Mouse (Mus musculus): ENCODE data around the gene Trim16.

Trim16 gene

GRCm38 (mm10) chr11:62820059-62820541, at the start of gene Trim16:
Gene Trim16 (plus strand): TSS chr11:62820231.
- DNase-seq: peak; percentile 37 to 41

- DNase-seq: no peak
These were observed 43.5 kb upstream of the Trim16 start for GRCm38 (mm10) chr11:62776510-62776909.

GRCm38 (mm10) chr11:62788935-62789616, 31.0 kb upstream of the Trim16 start, which contains the start of gene Zfp286:
Gene Zfp286 (minus strand): TSS chr11:62789462.
- DNase-seq: peak; percentile 82 to 87

GRCm38 (mm10) chr11:62789617-62789936, 30.5 kb upstream of the Trim16 start:
- no peak for DNase-seq

- no peak for DNase-seq
These were observed 15.9 kb upstream of the Trim16 start for GRCm38 (mm10) chr11:62804119-62804518.

- DNase-seq: no peak
These were observed 12.1 kb upstream of the Trim16 start for GRCm38 (mm10) chr11:62807965-62808364.

GRCm38 (mm10) chr11:62809201-62809600, 10.8 kb upstream of the Trim16 start:
- DNase-seq: no peak

GRCm38 (mm10) chr11:62812268-62812667, 7.8 kb upstream of the Trim16 start:
- no peak for DNase-seq

GRCm38 (mm10) chr11:62813497-62813896, 6.5 kb upstream of the Trim16 start:
- DNase-seq: no peak

GRCm38 (mm10) chr11:62813970-62814624, 5.9 kb upstream of the Trim16 start:
- DNase-seq: no peak

GRCm38 (mm10) chr11:62814625-62815024, 5.4 kb upstream of the Trim16 start:
- peak; percentile 8 to 13 for DNase-seq

GRCm38 (mm10) chr11:62815438-62815837, 4.6 kb upstream of the Trim16 start:
- no peak for DNase-seq

- no peak for DNase-seq
These were observed 3.4 kb upstream of the Trim16 start for GRCm38 (mm10) chr11:62816591-62816990.

GRCm38 (mm10) chr11:62819059-62819686, 858 bp upstream of the Trim16 start:
- no peak for DNase-seq

- peak; percentile 5 to 15 for DNase-seq
These were observed 818 bp downstream of the Trim16 start for GRCm38 (mm10) chr11:62820661-62821437.

- DNase-seq: no peak
These were observed 1.9 kb downstream of the Trim16 start for GRCm38 (mm10) chr11:62821893-62822292.

GRCm38 (mm10) chr11:62824211-62824610, 4.2 kb downstream of the Trim16 start:
- DNase-seq: no peak

GRCm38 (mm10) chr11:62825222-62826105, 5.4 kb downstream of the Trim16 start:
- no peak for DNase-seq

- DNase-seq: no peak
These were observed 6.2 kb downstream of the Trim16 start for GRCm38 (mm10) chr11:62826106-62826733.

- DNase-seq: no peak
These were observed 7.1 kb downstream of the Trim16 start for GRCm38 (mm10) chr11:62827135-62827534.

- no peak for DNase-seq
These were observed 7.9 kb downstream of the Trim16 start for GRCm38 (mm10) chr11:62827911-62828310.

GRCm38 (mm10) chr11:62830387-62830786, 10.4 kb downstream of the Trim16 start:
- no peak for DNase-seq

Measured in cerebellum, postnatal 36 days (tissue).